Mouse (Mus musculus) spleen, adult 12 weeks (tissue): ENCODE results near the gene 2210011C24Rik.
"Not testable (repeated sequence)": the region's sequence is repeated elsewhere in the genome, so short reads cannot be mapped to it uniquely, and the experiment has no call there.

Source experiments
- DNase-seq: peaks from one replicate; pipeline ENCODE4 v3.0.0; 2022; ENCODE audit warnings: low spot score

The 2210011C24Rik gene

GRCm38 (mm10) chr8:84019738-84020137 is 7.8 kb upstream of the 2210011C24Rik start:
- DNase-seq = no peak

- no peak for DNase-seq
Observed at GRCm38 (mm10) chr8:84015833-84016232, 3.9 kb upstream of the 2210011C24Rik start.

- DNase-seq = no peak
Observed at GRCm38 (mm10) chr8:84012499-84013165, 661 bp upstream of the 2210011C24Rik start.

GRCm38 (mm10) chr8:84010625-84011611 is 1.1 kb downstream of the 2210011C24Rik start:
- peak; percentile 52 for DNase-seq

- no peak for DNase-seq
Observed at GRCm38 (mm10) chr8:84009876-84010275, 2.1 kb downstream of the 2210011C24Rik start.

GRCm38 (mm10) chr8:84008362-84008761 is 3.6 kb downstream of the 2210011C24Rik start:
- DNase-seq = no peak

GRCm38 (mm10) chr8:84005502-84005901 is 6.5 kb downstream of the 2210011C24Rik start:
- not testable (repeated sequence) for DNase-seq

GRCm38 (mm10) chr8:84004533-84005201 is 7.3 kb downstream of the 2210011C24Rik start:
- DNase-seq = peak; percentile 81

GRCm38 (mm10) chr8:84003612-84004246 is 8.2 kb downstream of the 2210011C24Rik start:
- no peak for DNase-seq

- no peak for DNase-seq
Observed at GRCm38 (mm10) chr8:84002957-84003611, 8.9 kb downstream of the 2210011C24Rik start.

GRCm38 (mm10) chr8:84001281-84002000 is 10.5 kb downstream of the 2210011C24Rik start, which contains the start of gene 1700067K01Rik:
Gene 1700067K01Rik, plus strand, starts transcription at chr8:84001502.
- DNase-seq = no peak

- DNase-seq = no peak
Observed at GRCm38 (mm10) chr8:83999825-84000224, 12.1 kb downstream of the 2210011C24Rik start.

- no peak for DNase-seq
Observed at GRCm38 (mm10) chr8:83999057-83999705, 12.8 kb downstream of the 2210011C24Rik start.

- peak; percentile 66 for DNase-seq
Observed at GRCm38 (mm10) chr8:83998231-83999056, 13.5 kb downstream of the 2210011C24Rik start.

- no peak for DNase-seq
Observed at GRCm38 (mm10) chr8:83997511-83998141, 14.3 kb downstream of the 2210011C24Rik start, which contains the start of gene Samd1. Gene Samd1, plus strand, starts transcription at chr8:83997672.

- DNase-seq = peak; percentile 72
Observed at GRCm38 (mm10) chr8:83996567-83997505, 15.1 kb downstream of the 2210011C24Rik start.

- no peak for DNase-seq
Observed at GRCm38 (mm10) chr8:83995973-83996372, 16.0 kb downstream of the 2210011C24Rik start.
